Mouse (Mus musculus): Measurements from ENCODE around the gene Cntnap5b. TPM values are rescaled to one million over a fixed set of nuclear protein-coding genes. Genes with fewer than 3 reads are reported as not detected.
A peak's percentile ranks its signal among the peaks of the same experiment; 100 is the strongest.

Gene Cntnap5b
- polyA plus RNA-seq, 1 experiment from 2014 or later: 3.7 TPM

GRCm38 (mm10) chr1:100331066-100331465 lies 558.5 kb downstream of the Cntnap5b start:
- Histone ChIP-seq H3K4me1 (ENCODE audit: control insufficient read depth, insufficient read depth, low read length) (no peaks in the 10 kb centered on the region), H3K4me2 (ENCODE audit: low read length) (no peak overlapping the region), H3K27ac (replicated peaks; ENCODE audit: low read depth, low read length) (no peak overlapping the region), H3K9ac (replicated peaks; ENCODE audit: low read length) (no peak overlapping the region), H3K27me3 (ENCODE audit: control insufficient read depth, insufficient read depth, low read length) (no peaks in the 10 kb centered on the region), H3K36me3 (ENCODE audit: control insufficient read depth, insufficient read depth, low read length) (no peaks in the 10 kb centered on the region), H3K9me3 (ENCODE audit: control insufficient read depth, low read length) (no peaks in the 10 kb centered on the region), H3K4me3 (replicated peaks; ENCODE audit: low read depth, low read length) (no peak overlapping the region)
- WGBS: 94% methylated on average over 3 of the region's 3 CpGs
- ATAC-seq (ENCODE audit: low FRiP score, low TSS enrichment): no peak
- no peak for DNase-seq

- Histone ChIP-seq H3K4me2 (ENCODE audit: low read length) (no peak overlapping the region), H3K9ac (replicated peaks; ENCODE audit: low read length) (no peak overlapping the region), H3K36me3 (ENCODE audit: control insufficient read depth, insufficient read depth, low read length) (no peaks in the 10 kb centered on the region), H3K27ac (replicated peaks; ENCODE audit: low read depth, low read length) (0 out of 2 replicates have a peak overlapping the region, but pooled peaks have one; percentile 4), H3K4me1 (ENCODE audit: control insufficient read depth, insufficient read depth, low read length) (peaks cover 10% of the 10 kb centered on the region; the same call in 1 of the 2 replicates), H3K27me3 (ENCODE audit: control insufficient read depth, insufficient read depth, low read length) (no peaks in the 10 kb centered on the region), H3K4me3 (replicated peaks; ENCODE audit: low read depth, low read length) (no peak overlapping the region), H3K9me3 (ENCODE audit: control insufficient read depth, low read length) (no peaks in the 10 kb centered on the region)
- DNase-seq: peak; percentile 55
- 50% methylated on average over 5 of the region's 5 CpGs for WGBS
- peak; percentile 79 for ATAC-seq (ENCODE audit: low FRiP score, low TSS enrichment)
Measured at GRCm38 (mm10) chr1:100369415-100370113, 597.0 kb downstream of the Cntnap5b start.

- Histone ChIP-seq H3K9me3 (ENCODE audit: control insufficient read depth, low read length) (no peaks in the 10 kb centered on the region), H3K4me3 (replicated peaks; ENCODE audit: low read depth, low read length) (no peak overlapping the region), H3K27me3 (ENCODE audit: control insufficient read depth, insufficient read depth, low read length) (no peaks in the 10 kb centered on the region), H3K4me1 (ENCODE audit: control insufficient read depth, insufficient read depth, low read length) (no peaks in the 10 kb centered on the region), H3K4me2 (ENCODE audit: low read length) (no peak overlapping the region), H3K36me3 (ENCODE audit: control insufficient read depth, insufficient read depth, low read length) (no peaks in the 10 kb centered on the region), H3K9ac (replicated peaks; ENCODE audit: low read length) (no peak overlapping the region), H3K27ac (replicated peaks; ENCODE audit: low read depth, low read length) (no peak overlapping the region)
- no peak for ATAC-seq (ENCODE audit: low FRiP score, low TSS enrichment)
- no peak for DNase-seq
- WGBS: 87% methylated on average over 1 of the region's 1 CpGs
Measured at GRCm38 (mm10) chr1:100386252-100386651, 613.7 kb downstream of the Cntnap5b start.

GRCm38 (mm10) chr1:100394034-100394433 lies 621.5 kb downstream of the Cntnap5b start:
- no peak for ATAC-seq (ENCODE audit: low FRiP score, low TSS enrichment)
- no peaks in the 10 kb centered on the region for H3K9me3 ChIP-seq (ENCODE audit: control insufficient read depth, low read length)

GRCm38 (mm10) chr1:100416658-100417224 lies 644.2 kb downstream of the Cntnap5b start:
- H3K27me3 ChIP-seq (ENCODE audit: control insufficient read depth, insufficient read depth, low read length): no peaks in the 10 kb centered on the region
- 0 out of 2 replicates have a peak, but pooled peaks cover 9% of the 10 kb centered on the region for H3K4me1 ChIP-seq (ENCODE audit: control insufficient read depth, insufficient read depth, low read length)
- DNase-seq (peak; percentile 73), ATAC-seq (ENCODE audit: low FRiP score, low TSS enrichment) (peak; percentile 51)
- H3K9ac ChIP-seq (replicated peaks; ENCODE audit: low read length): no peak overlapping the region
- H3K9me3 ChIP-seq (ENCODE audit: control insufficient read depth, low read length): no peaks in the 10 kb centered on the region
- H3K36me3 ChIP-seq (ENCODE audit: control insufficient read depth, insufficient read depth, low read length): no peaks in the 10 kb centered on the region
- H3K4me3 ChIP-seq (replicated peaks; ENCODE audit: low read depth, low read length): no peak overlapping the region
- no peak overlapping the region for H3K4me2 ChIP-seq (ENCODE audit: low read length)
- peak overlapping the region; percentile 41; the same call in 1 of the 2 replicates for H3K27ac ChIP-seq (replicated peaks; ENCODE audit: low read depth, low read length)

More at GRCm38 (mm10) chr1:100394034-100394433, 621.5 kb downstream of the Cntnap5b start:
- Histone ChIP-seq H3K4me2 (ENCODE audit: low read length) (no peak overlapping the region), H3K4me3 (replicated peaks; ENCODE audit: low read depth, low read length) (no peak overlapping the region), H3K27ac (replicated peaks; ENCODE audit: low read depth, low read length) (no peak overlapping the region), H3K9ac (replicated peaks; ENCODE audit: low read length) (no peak overlapping the region), H3K36me3 (ENCODE audit: control insufficient read depth, insufficient read depth, low read length) (no peaks in the 10 kb centered on the region), H3K4me1 (ENCODE audit: control insufficient read depth, insufficient read depth, low read length) (no peaks in the 10 kb centered on the region), H3K27me3 (ENCODE audit: control insufficient read depth, insufficient read depth, low read length) (no peaks in the 10 kb centered on the region)
- DNase-seq: no peak

GRCm38 (mm10) chr1:100430038-100430774 lies 657.6 kb downstream of the Cntnap5b start:
- Histone ChIP-seq H3K4me3 (replicated peaks; ENCODE audit: low read depth, low read length) (no peak overlapping the region), H3K4me2 (ENCODE audit: low read length) (no peak overlapping the region), H3K27me3 (ENCODE audit: control insufficient read depth, insufficient read depth, low read length) (no peaks in the 10 kb centered on the region), H3K27ac (replicated peaks; ENCODE audit: low read depth, low read length) (no peak overlapping the region), H3K36me3 (ENCODE audit: control insufficient read depth, insufficient read depth, low read length) (no peaks in the 10 kb centered on the region), H3K9ac (replicated peaks; ENCODE audit: low read length) (no peak overlapping the region), H3K9me3 (ENCODE audit: control insufficient read depth, low read length) (no peaks in the 10 kb centered on the region), H3K4me1 (ENCODE audit: control insufficient read depth, insufficient read depth, low read length) (no peaks in the 10 kb centered on the region)
- DNase-seq (no peak), ATAC-seq (ENCODE audit: low FRiP score, low TSS enrichment) (no peak)
- 90% methylated on average over 1 of the region's 1 CpGs for WGBS

GRCm38 (mm10) chr1:100463877-100464276 lies 691.3 kb downstream of the Cntnap5b start:
- 96% methylated on average over 2 of the region's 2 CpGs for WGBS
- no peak overlapping the region for H3K27ac ChIP-seq (replicated peaks; ENCODE audit: low read depth, low read length)

GRCm38 (mm10) chr1:100465226-100465625 lies 692.7 kb downstream of the Cntnap5b start:
- Histone ChIP-seq H3K27ac (replicated peaks; ENCODE audit: low read depth, low read length) (no peak overlapping the region), H3K4me1 (ENCODE audit: control insufficient read depth, insufficient read depth, low read length) (no peaks in the 10 kb centered on the region), H3K9ac (replicated peaks; ENCODE audit: low read length) (no peak overlapping the region), H3K4me2 (ENCODE audit: low read length) (no peak overlapping the region), H3K4me3 (replicated peaks; ENCODE audit: low read depth, low read length) (no peak overlapping the region), H3K36me3 (ENCODE audit: control insufficient read depth, insufficient read depth, low read length) (no peaks in the 10 kb centered on the region), H3K9me3 (ENCODE audit: control insufficient read depth, low read length) (no peaks in the 10 kb centered on the region), H3K27me3 (ENCODE audit: control insufficient read depth, insufficient read depth, low read length) (no peaks in the 10 kb centered on the region)
- no peak for ATAC-seq (ENCODE audit: low FRiP score, low TSS enrichment)
- WGBS: 44% methylated on average over 1 of the region's 1 CpGs
- DNase-seq: peak; percentile 22

More at GRCm38 (mm10) chr1:100463877-100464276, 691.3 kb downstream of the Cntnap5b start:
- Histone ChIP-seq H3K4me3 (replicated peaks; ENCODE audit: low read depth, low read length) (no peak overlapping the region), H3K36me3 (ENCODE audit: control insufficient read depth, insufficient read depth, low read length) (no peaks in the 10 kb centered on the region), H3K9ac (replicated peaks; ENCODE audit: low read length) (no peak overlapping the region), H3K9me3 (ENCODE audit: control insufficient read depth, low read length) (no peaks in the 10 kb centered on the region), H3K4me1 (ENCODE audit: control insufficient read depth, insufficient read depth, low read length) (no peaks in the 10 kb centered on the region), H3K27me3 (ENCODE audit: control insufficient read depth, insufficient read depth, low read length) (no peaks in the 10 kb centered on the region), H3K4me2 (ENCODE audit: low read length) (no peak overlapping the region)
- DNase-seq (no peak), ATAC-seq (ENCODE audit: low FRiP score, low TSS enrichment) (no peak)

All from midbrain, embryonic 14.5 days (tissue).